Mouse (Mus musculus): ENCODE measurements around the gene Apod. TPM values are rescaled to one million over a fixed set of nuclear protein-coding genes. Genes with fewer than 3 reads are reported as not detected.

Gene Apod
- total RNA-seq, 2 experiments from 2014 or later: not detected

- no peak for ATAC-seq (replicated peaks; ENCODE audit: low FRiP score, poor library complexity, severe bottlenecking)
These were observed 23.8 kb downstream of the Apod start for GRCm38 (mm10) chr16:31290751-31291365.

DNA sequence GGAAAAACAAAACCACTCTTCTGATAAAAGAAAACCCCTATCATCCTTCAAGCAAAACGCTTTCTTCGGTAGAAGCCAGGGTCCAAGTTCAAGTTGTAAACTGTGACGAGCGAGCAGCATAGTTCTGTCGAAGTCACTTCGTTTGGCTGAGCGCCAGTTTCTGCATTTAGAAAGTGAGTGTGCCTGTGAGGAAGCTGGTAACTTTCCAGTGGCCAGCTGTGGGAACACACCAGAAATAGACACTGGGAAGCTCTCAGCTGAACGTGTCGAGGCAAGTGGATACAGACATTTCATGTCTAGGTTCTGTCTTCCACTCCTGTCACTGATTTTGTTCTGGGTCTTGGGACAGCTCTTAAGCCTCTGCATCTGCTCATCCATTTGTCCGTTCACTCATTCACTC, 24.3 kb downstream of the Apod start:
- ATAC-seq (replicated peaks; ENCODE audit: low FRiP score, poor library complexity, severe bottlenecking): no peak

- ATAC-seq (replicated peaks; ENCODE audit: low FRiP score, poor library complexity, severe bottlenecking): no peak
These were observed 26.9 kb downstream of the Apod start for GRCm38 (mm10) chr16:31287712-31288111.

DNA sequence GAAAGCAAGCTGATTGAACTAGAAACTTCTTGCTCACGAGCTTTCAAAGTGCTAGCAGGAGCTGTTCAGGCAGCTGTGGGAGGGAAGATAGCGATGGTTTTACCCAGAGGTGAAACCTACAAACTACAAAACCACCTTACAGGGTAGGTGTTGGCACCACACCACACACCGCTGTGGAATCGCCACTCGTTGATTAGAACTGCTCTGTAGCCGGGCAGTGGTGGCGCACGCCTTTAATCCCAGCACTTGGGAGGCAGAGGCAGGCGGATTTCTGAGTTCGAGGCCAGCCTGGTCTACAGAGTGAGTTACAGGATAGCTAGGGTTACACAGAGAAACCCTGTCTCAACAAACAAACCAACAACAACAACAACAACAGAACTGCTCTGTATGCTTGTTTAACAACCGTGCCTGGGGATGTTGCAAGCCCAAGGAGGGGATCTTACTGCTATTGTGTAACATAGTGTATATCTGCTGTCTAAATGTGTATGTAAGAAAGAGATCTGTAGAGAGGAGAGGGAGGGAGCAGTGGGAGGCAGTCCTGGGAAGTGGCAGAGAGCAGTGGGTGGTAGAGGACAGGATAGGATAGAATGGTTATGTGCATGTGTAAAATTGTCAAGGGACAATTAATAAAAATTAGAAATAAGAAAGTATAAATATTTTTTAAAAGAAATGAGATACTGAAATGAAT, 27.7 kb downstream of the Apod start:
- no peak for ATAC-seq (replicated peaks; ENCODE audit: low FRiP score, poor library complexity, severe bottlenecking)

DNA sequence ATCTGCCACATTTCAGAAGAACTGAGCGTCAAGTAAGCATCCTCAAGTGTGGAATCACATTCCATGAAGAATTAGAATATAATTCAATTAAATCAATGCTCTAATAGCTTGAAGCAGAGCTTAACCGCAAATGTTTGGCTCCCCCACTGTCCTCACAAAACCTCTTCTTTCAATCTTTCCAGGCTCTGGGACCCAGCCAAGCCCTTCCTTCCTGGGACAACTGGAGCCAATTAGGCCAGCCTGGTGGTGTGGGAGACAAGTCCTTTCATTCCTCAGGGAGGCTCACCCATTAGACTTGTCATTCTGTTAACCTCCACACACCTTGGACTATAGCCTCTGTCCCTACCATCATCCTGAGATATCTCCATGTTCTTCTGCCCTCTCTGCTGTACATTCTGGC, 32.6 kb downstream of the Apod start:
- no peak for ATAC-seq (replicated peaks; ENCODE audit: low FRiP score, poor library complexity, severe bottlenecking)

DNA sequence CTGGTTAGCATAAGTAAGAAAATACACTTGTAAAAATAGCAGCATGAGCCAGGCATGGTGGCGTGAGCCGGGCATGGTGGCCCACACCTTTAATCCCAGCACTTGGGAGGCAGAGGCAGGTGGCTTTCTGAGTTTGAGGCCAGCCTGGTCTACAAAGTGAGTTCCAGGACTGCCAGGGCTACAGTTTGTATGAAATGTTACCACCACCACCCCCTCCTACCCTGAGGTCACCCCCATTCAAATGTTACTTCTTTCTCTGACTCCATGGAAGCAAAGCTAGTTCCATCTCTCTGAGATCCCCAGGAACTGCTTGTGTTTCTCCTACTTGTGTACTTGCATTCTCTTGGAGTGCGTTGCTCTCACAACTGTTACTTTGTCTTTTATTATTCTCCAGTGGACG, 34.4 kb downstream of the Apod start:
- no peak for ATAC-seq (replicated peaks; ENCODE audit: low FRiP score, poor library complexity, severe bottlenecking)

- no peak for ATAC-seq (replicated peaks; ENCODE audit: low FRiP score, poor library complexity, severe bottlenecking)
These were observed 36.0 kb downstream of the Apod start for GRCm38 (mm10) chr16:31278581-31278980.

DNA sequence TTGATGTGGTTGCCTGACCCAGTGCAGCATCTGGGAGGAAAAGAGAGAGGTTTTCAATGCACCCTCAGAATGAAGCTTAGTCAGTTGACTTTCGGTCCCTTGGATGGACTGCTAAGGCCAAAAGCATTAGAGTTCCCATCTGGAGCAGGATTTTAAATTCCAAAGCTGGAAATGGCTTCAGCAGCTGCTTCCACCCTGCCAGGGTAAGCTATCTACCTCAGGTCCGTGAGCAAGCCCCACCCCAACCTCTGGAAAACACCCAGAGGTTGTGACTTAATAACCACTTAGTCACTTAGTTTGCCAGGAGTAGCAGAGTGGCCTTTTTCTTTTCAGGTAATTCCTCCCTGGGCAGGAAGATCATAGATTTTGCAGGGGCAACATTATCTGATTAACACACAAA, 36.5 kb downstream of the Apod start:
- no peak for ATAC-seq (replicated peaks; ENCODE audit: low FRiP score, poor library complexity, severe bottlenecking)

GRCm38 (mm10) chr16:31276962-31277361, 37.6 kb downstream of the Apod start:
- no peak for ATAC-seq (replicated peaks; ENCODE audit: low FRiP score, poor library complexity, severe bottlenecking)

GRCm38 (mm10) chr16:31276539-31276938, 38.1 kb downstream of the Apod start:
- ATAC-seq (replicated peaks; ENCODE audit: low FRiP score, poor library complexity, severe bottlenecking): no peak

GRCm38 (mm10) chr16:31274674-31275460, 39.7 kb downstream of the Apod start, which contains the start of gene Ppp1r2:
Ppp1r2 (minus strand) TSS chr16:31275277.
- peak; percentile 92 for ATAC-seq (replicated peaks; ENCODE audit: low FRiP score, poor library complexity, severe bottlenecking)

- 0 out of 2 replicates have a peak, but pooled peaks have one; percentile 26 for ATAC-seq (replicated peaks; ENCODE audit: low FRiP score, poor library complexity, severe bottlenecking)
These were observed 40.5 kb downstream of the Apod start for GRCm38 (mm10) chr16:31274084-31274483.

GRCm38 (mm10) chr16:31266692-31267091, 47.9 kb downstream of the Apod start:
- no peak for ATAC-seq (replicated peaks; ENCODE audit: low FRiP score, poor library complexity, severe bottlenecking)

- ATAC-seq (replicated peaks; ENCODE audit: low FRiP score, poor library complexity, severe bottlenecking): no peak
These were observed 58.5 kb downstream of the Apod start for GRCm38 (mm10) chr16:31256151-31256550.

DNA sequence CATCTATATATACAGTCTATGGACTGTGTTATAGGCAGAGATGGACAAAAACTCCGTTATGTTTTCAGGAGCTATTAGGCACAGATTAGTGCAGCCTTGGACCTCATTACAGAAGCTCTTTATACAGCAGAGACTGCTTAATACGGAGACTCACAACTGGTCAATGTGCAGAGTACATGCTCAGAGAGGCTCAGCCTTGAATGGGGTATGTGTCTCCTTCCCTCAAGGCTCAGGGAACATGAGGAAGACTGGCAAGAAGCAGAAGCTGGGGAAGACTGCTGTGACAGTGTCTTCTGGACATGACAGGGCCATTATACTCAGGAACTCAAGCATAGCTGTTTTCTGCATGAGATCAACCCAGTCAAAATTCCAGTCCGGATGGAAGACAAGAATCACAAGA, 58.9 kb downstream of the Apod start:
- ATAC-seq (replicated peaks; ENCODE audit: low FRiP score, poor library complexity, severe bottlenecking): no peak

DNA sequence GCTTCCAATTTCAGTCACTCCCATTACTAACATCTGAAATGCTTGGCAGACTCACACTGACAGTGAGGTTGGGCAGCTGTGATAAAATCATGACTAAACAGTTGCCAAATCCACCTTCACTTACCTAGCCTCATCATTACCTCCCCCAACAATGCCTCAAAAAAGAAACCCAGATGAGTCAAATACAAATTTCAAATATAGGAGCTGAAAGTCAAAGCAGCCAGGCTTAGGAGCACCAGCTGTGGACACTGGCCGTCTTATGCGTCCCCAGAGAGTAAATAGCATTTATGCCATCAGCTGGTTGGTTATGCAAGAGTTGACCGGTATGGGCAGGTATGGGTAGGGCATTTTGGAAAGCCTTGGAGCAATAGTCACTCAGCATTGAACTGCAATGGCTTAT, 65.2 kb downstream of the Apod start:
- ATAC-seq (replicated peaks; ENCODE audit: low FRiP score, poor library complexity, severe bottlenecking): no peak

GRCm38 (mm10) chr16:31248717-31249116, 65.9 kb downstream of the Apod start:
- no peak for ATAC-seq (replicated peaks; ENCODE audit: low FRiP score, poor library complexity, severe bottlenecking)

DNA sequence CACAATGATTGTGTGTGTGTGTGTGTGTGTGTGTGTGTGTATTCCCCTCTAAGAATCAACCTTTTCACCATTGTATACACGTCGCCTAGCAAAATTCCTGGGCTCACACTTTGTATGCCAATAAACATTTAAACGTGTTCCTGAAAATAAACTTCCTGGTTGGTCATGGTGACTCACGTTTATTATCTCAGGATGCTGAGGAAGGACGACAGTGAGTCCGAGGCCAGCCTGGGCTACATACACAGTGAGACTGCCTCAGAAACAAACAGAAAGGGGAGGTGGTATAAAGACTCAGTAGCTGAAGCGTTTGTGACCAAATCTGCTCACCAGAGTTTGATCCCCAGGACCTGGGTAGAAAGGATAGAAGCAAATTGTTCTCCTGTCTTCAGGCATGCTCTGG, 67.2 kb downstream of the Apod start:
- no peak for ATAC-seq (replicated peaks; ENCODE audit: low FRiP score, poor library complexity, severe bottlenecking)

Measured in erythroid progenitor cell, adult 5-6 weeks (primary cell).